Mouse (Mus musculus): ENCODE measurements around the gene Cryga. TPM values are rescaled to one million over a fixed set of nuclear protein-coding genes. Genes with fewer than 3 reads are reported as not detected.

Gene Cryga
- polyA plus RNA-seq, 1 experiment, result not detected

DNA sequence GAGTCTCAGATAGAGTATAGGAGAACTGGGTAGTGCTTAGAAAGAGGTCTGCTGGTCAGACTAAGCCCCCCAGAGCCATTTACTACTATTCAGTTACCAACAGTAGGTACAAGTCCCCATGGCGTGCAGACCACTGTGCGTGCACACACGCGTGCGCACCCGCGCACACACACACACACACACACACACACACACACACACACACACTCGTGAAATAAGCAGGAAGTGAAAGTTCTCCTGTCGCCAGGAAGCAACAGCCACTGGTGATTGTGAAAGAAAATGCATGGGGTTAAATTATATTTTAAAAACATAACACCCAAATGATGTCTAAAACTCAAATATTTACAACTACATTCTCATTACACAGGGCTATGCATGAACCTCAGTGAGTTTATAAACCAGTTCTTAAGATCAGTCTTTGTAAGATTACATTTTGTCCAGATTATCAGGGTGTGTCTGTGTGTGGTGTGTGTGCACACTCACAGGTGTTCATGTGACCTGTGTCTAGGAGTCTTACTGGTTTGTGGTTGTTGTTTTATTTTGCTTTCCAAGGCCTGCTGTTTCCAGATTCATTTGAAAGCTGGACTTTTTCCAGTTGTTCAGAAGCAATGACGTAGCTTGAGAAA lies 4.6 kb upstream of the Cryga start:
- H3K4me1 ChIP-seq (ENCODE audit: control insufficient read depth), result peaks cover 2% of the 10 kb centered on the region; the same call in 1 of the 2 replicates
- no peak overlapping the region for H3K4me3 ChIP-seq (replicated peaks)
- H3K36me3 ChIP-seq (ENCODE audit: control insufficient read depth), result no peaks in the 10 kb centered on the region
- no peaks in the 10 kb centered on the region for H3K9me3 ChIP-seq (ENCODE audit: control insufficient read depth, low read length)
- TF ChIP-seq TAL1 (IDR thresholded peaks at IDR 0.05; ENCODE audit: low read length) (no peak), GATA1 (IDR thresholded peaks at IDR 0.05; ENCODE audit: low read length) (no peak)
- H3K27me3 ChIP-seq (ENCODE audit: control insufficient read depth), result no peaks in the 10 kb centered on the region

DNA sequence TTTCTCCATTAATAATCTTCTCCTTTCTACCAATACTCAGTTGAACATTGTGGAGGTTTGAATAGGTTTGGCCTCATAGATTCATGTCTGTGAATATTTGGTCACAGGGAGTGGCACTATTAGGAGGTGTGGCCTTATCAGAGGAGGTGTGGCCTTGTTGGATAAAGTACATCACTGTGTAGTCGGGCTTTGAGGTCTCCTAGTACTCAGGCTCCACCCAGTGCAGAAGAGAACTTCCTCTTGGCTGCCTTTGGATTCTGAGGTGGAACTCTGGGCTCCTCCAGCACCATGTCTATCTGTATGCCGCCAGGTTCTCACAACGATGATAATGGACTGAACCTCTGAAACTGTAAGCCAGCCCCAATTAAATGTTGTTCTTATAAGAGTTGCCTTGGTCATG lies 6.2 kb downstream of the Cryga start:
- no peaks in the 10 kb centered on the region for H3K27me3 ChIP-seq (ENCODE audit: control insufficient read depth)
- H3K36me3 ChIP-seq (ENCODE audit: control insufficient read depth), result no peaks in the 10 kb centered on the region
- no peaks in the 10 kb centered on the region for H3K9me3 ChIP-seq (ENCODE audit: control insufficient read depth, low read length)
- H3K4me3 ChIP-seq (replicated peaks), result no peak overlapping the region
- TF ChIP-seq TAL1 (IDR thresholded peaks at IDR 0.05; ENCODE audit: low read length) (no peak), GATA1 (IDR thresholded peaks at IDR 0.05; ENCODE audit: low read length) (no peak)
- H3K4me1 ChIP-seq (ENCODE audit: control insufficient read depth), result peaks cover 2% of the 10 kb centered on the region; the same call in 1 of the 2 replicates

DNA sequence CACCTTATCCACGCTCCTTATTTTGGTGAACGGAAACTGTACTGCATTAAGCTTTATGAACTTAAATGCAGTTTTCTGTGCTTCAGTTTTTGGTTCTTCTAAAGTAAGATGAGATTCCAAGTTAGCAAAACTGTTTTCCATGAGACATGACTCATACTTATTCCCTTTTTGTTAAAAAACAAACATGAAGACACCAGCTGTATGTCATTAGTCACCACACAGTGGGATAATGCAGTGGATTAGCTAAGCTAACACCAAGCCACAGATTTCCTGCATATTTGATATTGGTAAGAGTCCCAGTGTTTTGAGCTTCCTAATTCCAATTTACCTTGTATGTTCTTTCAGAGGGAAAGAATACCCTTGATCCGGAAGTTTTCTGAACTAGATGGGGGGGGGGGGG lies 11.6 kb downstream of the Cryga start:
- no peaks in the 10 kb centered on the region for H3K27me3 ChIP-seq (ENCODE audit: control insufficient read depth)
- TF ChIP-seq TAL1 (IDR thresholded peaks at IDR 0.05; ENCODE audit: low read length), result no peak
- no peak for TF ChIP-seq GATA1 (IDR thresholded peaks at IDR 0.05; ENCODE audit: low read length)
- H3K9me3 ChIP-seq (ENCODE audit: control insufficient read depth, low read length), result no peaks in the 10 kb centered on the region
- no peaks in the 10 kb centered on the region for H3K4me1 ChIP-seq (ENCODE audit: control insufficient read depth)
- no peaks in the 10 kb centered on the region for H3K36me3 ChIP-seq (ENCODE audit: control insufficient read depth)
- H3K4me3 ChIP-seq (replicated peaks), result no peak overlapping the region

DNA sequence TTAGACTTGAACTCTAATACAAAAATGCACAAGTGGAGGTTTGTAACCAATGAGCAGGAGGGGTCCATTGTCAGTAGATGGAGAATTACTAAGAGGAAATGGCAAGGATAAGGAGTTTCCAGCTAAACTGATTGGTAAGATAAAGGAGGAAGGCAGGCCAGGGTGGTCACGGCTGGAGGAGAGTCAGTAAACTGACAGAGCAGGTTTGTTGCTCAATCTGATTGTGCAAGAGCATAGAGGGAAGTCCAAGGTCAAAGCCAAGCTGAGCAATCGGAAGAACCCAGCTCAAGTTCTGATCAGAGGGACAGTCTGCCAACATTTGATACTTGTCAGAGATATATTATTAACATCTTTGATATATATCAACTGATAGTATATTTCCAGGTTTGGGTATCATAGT lies 12.8 kb downstream of the Cryga start:
- TF ChIP-seq TAL1 (IDR thresholded peaks at IDR 0.05; ENCODE audit: low read length), result no peak
- Histone ChIP-seq H3K4me1 (ENCODE audit: control insufficient read depth) (no peaks in the 10 kb centered on the region), H3K27me3 (ENCODE audit: control insufficient read depth) (no peaks in the 10 kb centered on the region), H3K4me3 (replicated peaks) (no peak overlapping the region), H3K9me3 (ENCODE audit: control insufficient read depth, low read length) (no peaks in the 10 kb centered on the region), H3K36me3 (ENCODE audit: control insufficient read depth) (no peaks in the 10 kb centered on the region)

DNA sequence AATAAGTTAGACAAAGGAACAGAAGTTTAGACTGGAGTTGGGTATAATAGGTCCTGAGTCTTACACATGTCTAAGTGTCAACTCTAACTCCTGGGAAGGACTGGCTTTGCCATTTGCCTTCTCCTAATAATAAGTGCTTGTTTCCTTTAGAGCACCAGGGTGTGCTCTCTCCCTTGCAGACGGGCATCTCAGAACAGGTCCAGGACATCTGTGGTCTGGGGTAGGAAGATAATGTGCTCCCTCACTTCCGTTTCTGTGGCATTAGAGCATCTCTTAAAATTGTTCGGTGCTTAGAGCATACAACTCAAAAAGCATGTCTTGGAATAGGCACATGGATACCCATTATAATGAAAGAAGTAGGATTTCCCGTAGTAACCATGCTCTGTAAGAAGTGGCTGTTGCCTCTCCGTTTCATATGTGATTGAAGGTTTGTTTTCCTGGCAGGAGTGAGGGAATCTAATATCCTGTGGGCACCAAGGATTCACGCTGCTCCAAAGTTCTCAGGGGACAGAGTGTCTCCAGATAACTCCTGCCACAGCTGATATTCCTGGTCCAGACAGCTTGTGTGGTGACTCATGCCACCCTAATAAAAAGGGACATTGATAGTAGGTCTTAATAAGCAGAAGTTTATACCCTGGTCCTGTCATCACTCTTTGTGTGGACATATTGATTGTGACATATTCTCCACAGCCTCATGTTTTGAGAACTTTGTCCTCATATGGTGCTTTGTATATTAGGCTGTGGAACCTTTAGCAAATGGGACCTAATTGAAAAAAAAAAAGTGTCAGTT lies 14.4 kb downstream of the Cryga start:
- Histone ChIP-seq H3K27me3 (ENCODE audit: control insufficient read depth) (no peaks in the 10 kb centered on the region), H3K4me3 (replicated peaks) (no peak overlapping the region), H3K9me3 (ENCODE audit: control insufficient read depth, low read length) (no peaks in the 10 kb centered on the region), H3K4me1 (ENCODE audit: control insufficient read depth) (no peaks in the 10 kb centered on the region), H3K36me3 (ENCODE audit: control insufficient read depth) (no peaks in the 10 kb centered on the region)
- no peak for TF ChIP-seq GATA1 (IDR thresholded peaks at IDR 0.05; ENCODE audit: low read length)
- no peak for TF ChIP-seq TAL1 (IDR thresholded peaks at IDR 0.05; ENCODE audit: low read length)

DNA sequence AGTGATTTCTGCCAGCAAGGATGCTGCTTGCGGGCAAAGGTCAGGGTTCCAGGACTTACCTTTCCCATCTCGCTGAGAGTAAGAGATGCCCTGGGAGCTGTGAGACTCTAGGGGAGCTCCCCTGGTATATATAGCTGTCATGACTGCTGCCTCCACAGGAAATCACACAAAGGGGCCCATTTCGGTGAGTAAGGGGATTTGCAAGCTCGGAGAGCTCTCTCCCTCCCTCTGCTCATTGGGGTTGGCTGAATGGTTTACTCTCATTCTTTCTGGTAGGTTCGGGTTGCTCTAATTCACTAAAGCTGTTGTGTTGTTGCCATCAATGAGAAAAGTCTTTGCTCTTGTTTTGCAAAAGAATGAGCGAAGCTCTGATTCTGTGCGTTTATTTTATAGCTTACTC lies 21.0 kb downstream of the Cryga start, which contains the start of gene Crygb:
Gene Crygb (minus strand): TSS at position 101 of the 400 bp plus-strand sequence.
- H3K36me3 ChIP-seq (ENCODE audit: control insufficient read depth), result no peaks in the 10 kb centered on the region
- no peaks in the 10 kb centered on the region for H3K27me3 ChIP-seq (ENCODE audit: control insufficient read depth)
- H3K4me1 ChIP-seq (ENCODE audit: control insufficient read depth), result no peaks in the 10 kb centered on the region
- TF ChIP-seq TAL1 (IDR thresholded peaks at IDR 0.05; ENCODE audit: low read length) (no peak), GATA1 (IDR thresholded peaks at IDR 0.05; ENCODE audit: low read length) (no peak)
- no peak within 1 kb of the TSS for H3K4me3 ChIP-seq (replicated peaks)
- no peaks in the 10 kb centered on the region for H3K9me3 ChIP-seq (ENCODE audit: control insufficient read depth, low read length)

DNA sequence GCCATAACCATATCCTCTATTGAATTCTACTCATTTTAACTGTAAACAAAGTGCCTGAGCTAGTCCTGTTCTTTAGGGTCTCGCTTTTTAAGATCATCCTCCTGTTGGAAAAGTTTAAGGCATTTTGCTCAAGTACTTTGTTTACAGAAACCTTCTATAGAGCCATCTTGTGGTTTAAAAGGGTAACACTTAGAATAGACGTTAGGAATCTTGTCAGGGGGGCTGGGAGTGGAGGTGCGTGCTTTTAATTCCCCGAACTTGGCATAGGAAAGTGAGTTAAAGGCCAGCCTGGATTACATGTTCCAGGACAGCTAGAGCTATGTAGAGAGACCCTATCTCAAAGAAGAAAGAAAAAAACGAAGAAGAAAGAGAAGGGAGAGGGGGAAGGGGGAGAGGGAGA lies 27.6 kb downstream of the Cryga start:
- Histone ChIP-seq H3K4me3 (replicated peaks) (no peak overlapping the region), H3K27me3 (ENCODE audit: control insufficient read depth) (no peaks in the 10 kb centered on the region), H3K9me3 (ENCODE audit: control insufficient read depth, low read length) (no peaks in the 10 kb centered on the region), H3K36me3 (ENCODE audit: control insufficient read depth) (no peaks in the 10 kb centered on the region), H3K4me1 (ENCODE audit: control insufficient read depth) (no peaks in the 10 kb centered on the region)
- TF ChIP-seq GATA1 (IDR thresholded peaks at IDR 0.05; ENCODE audit: low read length) (no peak), TAL1 (IDR thresholded peaks at IDR 0.05; ENCODE audit: low read length) (no peak)

DNA sequence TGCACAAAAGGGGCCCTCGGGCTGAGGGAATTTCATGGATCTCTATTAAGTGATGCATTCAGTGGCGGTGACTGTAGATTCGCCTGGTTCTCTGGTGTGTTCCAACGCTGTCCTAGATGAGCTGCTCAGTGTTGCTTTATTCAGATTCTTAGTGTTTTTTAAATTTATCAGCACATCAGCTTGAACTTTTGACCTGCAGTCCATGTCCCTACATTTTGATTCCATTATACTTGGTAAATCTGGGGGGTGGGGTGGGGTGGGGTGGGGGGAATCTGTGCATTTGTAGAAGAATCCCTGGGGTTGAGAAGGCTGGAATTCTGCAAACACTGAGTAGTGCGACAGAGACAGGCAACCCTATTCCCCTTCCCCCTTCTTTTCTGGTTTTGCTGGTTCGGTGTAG lies 29.6 kb downstream of the Cryga start, which contains the start of gene Crygc:
Gene Crygc (minus strand): TSS at position 101 of the 400 bp plus-strand sequence.
- Histone ChIP-seq H3K36me3 (ENCODE audit: control insufficient read depth) (no peaks in the 10 kb centered on the region), H3K27me3 (ENCODE audit: control insufficient read depth) (no peaks in the 10 kb centered on the region), H3K4me3 (replicated peaks) (no peak within 1 kb of the TSS), H3K9me3 (ENCODE audit: control insufficient read depth, low read length) (no peaks in the 10 kb centered on the region), H3K4me1 (ENCODE audit: control insufficient read depth) (no peaks in the 10 kb centered on the region)
- TF ChIP-seq GATA1 (IDR thresholded peaks at IDR 0.05; ENCODE audit: low read length) (no peak), TAL1 (IDR thresholded peaks at IDR 0.05; ENCODE audit: low read length) (no peak)

DNA sequence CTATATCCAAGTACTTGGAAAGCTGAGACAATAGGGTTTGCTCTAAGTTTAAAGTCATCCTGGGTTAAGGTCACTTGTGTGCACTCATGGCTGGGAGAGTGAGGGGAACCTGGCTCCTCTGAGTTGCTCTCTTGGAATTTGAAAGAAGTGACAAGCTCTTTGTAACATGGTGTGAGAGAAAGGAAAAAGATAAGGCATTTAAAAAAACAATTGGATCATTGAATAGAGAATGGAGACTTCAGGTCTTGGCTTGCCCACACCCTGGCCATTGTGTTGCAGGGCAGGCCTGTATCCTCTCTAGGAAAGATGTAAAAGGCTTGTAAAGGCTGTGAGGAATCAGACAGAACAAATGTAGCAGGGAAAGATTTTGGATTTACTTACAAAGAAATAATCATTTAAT lies 35.3 kb downstream of the Cryga start:
- H3K27me3 ChIP-seq (ENCODE audit: control insufficient read depth), result no peaks in the 10 kb centered on the region
- H3K4me1 ChIP-seq (ENCODE audit: control insufficient read depth), result no peaks in the 10 kb centered on the region
- no peak for TF ChIP-seq TAL1 (IDR thresholded peaks at IDR 0.05; ENCODE audit: low read length)
- TF ChIP-seq GATA1 (IDR thresholded peaks at IDR 0.05; ENCODE audit: low read length), result no peak
- H3K36me3 ChIP-seq (ENCODE audit: control insufficient read depth), result no peaks in the 10 kb centered on the region
- H3K9me3 ChIP-seq (ENCODE audit: control insufficient read depth, low read length), result no peaks in the 10 kb centered on the region; the same call in 1 of the 2 replicates
- no peak overlapping the region for H3K4me3 ChIP-seq (replicated peaks)
